Mouse (Mus musculus): ENCODE results near the gene Krcc1. TPM values are rescaled to one million over a fixed set of nuclear protein-coding genes. Genes with fewer than 3 reads are reported as not detected.

The Krcc1 gene
- total RNA-seq, 2 experiments from 2014 or later: 55.9 to 61.1 TPM

- no peak for DNase-seq
Observed at GRCm38 (mm10) chr6:71332236-71332965, 60.9 kb downstream of the Krcc1 start.

DNA sequence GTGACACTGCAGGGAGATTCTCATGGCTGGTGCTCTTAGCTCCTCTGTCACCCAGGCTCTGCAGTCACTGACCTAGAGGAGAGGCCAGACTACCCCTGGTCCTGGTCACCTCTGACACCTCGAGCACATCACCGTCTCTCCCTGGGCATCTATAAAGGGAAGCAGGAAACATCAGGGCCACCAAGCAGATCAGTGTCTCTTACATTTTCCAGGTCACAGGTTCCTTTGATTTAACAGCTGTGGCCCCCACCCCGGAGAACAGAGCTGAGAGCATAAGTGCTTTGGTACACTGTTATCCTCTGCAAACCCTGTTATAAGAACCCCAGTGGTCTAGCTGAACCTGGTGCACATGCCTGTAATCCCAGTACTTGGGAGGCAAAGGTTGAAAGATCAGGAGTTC is 61.6 kb downstream of the Krcc1 start:
- no peak for DNase-seq

- no peak for DNase-seq
Observed at GRCm38 (mm10) chr6:71333578-71334273, 62.2 kb downstream of the Krcc1 start.

Small RNA genes within 50 kb of the gene (microRNA-seq; reads per million reads assigned to microRNA genes)
- 32.8 to 35.8 reads per million in 2 experiments for gene Mir8112

Other genes with a start within 250 kb of the Krcc1 start
- 1 to 10 TPM; 4.8 to 5.3 TPM for gene Thnsl2, start 127.2 kb upstream of the Krcc1 start, total RNA-seq (2021)
- gene Fabp1, start 71.8 kb upstream of the Krcc1 start, total RNA-seq (2021): not detected
- gene Smyd1, start 50.6 kb downstream of the Krcc1 start, total RNA-seq (2021): 100 to 1,000 TPM; 351 to 365 TPM
- gene Cd8b1, start 51.1 kb downstream of the Krcc1 start, total RNA-seq (2021): under 1 TPM; 0.23 to 0.31 TPM
- gene Cd8a, start 101.8 kb downstream of the Krcc1 start, total RNA-seq (2021): under 1 TPM; 0.14 to 0.36 TPM
- 10 to 100 TPM; 42.1 to 43.9 TPM for gene Rmnd5a, start 169.0 kb downstream of the Krcc1 start, total RNA-seq (2021)
- gene Rnf103, start 222.2 kb downstream of the Krcc1 start, total RNA-seq (2021): 10 to 100 TPM; 32.1 to 33.5 TPM